Mouse (Mus musculus): ENCODE measurements around the gene Hnrnpul2.

Hnrnpul2 gene

DNA sequence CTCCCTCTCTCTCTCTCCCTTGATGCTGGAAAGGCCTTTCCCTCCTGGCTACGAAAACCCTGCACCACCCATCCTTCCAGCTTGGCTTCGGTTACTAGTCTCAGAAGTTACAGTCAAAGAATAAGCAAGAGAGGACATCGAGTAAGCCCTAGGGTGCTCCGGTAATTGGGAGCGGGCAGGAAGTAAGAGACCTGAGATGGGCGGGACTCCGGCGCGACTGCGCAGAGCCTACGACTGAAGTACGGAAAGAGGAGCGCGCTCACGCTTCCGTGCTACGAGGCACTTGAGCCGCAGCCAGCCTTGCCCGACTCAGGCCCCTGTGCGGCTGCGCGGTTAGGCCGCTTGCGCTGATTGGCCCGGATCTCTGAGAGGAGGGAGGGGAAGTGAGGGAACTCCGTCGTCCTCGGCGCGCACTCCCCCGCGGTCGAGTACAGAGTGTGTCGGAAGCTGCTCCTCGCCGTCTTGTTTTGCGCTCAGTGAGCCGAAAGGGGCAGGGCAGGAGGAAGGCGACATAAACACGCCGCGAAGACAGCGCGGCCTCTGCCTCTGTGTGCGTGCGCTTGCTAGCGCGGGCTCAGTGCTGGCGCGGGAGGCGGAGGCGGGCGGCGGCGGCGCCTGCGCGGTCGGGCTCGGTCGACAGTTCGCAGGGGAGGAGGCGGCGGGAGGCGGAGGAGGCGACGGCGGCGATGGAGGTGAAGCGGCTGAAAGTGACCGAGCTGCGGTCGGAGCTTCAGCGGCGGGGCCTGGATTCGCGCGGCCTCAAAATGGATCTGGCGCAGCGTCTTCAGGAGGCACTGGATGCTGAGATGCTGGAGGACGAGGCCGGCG lies at the start of gene Hnrnpul2:
Hnrnpul2 (plus strand) TSS at position 415 of the 828 bp plus-strand sequence.
- DNase-seq (ENCODE audit: low spot score): peak; percentile 97

DNA sequence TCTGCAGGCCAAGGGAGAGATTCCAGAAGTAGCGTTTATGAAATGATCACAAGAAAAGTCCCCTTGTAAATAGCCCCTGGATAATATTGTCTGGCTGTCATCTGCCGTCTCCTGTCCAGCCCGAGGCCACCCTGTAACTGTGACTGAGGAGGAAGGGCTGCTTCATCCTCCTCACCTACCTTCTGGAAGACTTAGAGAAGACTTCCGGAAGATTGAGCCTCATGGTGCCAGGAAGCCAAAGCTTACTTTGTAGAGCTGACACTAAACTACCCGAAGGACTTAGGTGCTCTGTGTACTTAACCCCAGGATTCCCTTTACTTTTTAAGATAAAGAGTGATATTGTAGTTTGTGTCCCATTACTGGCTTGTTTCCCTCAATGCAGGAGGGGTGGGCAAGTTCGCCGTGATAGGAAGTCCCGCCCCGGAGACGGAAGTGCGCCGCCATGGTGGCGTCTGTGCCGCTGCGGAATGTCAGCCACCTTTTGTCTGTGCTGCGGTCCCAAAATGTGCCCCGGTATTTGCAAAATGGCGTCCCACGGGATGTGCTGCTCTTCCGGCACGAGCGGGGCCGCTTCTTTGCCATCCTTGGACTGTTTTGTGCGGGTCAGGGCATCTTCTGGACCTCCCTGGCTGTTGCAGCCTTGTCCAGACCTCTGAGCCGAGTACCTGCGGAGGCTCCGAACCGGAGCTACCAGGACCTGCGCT lies 49.1 kb upstream of the Hnrnpul2 start, which contains the start of gene Tmem223:
Tmem223 (plus strand) TSS at position 430 of the 704 bp plus-strand sequence.
- peak; percentile 66 for DNase-seq (ENCODE audit: low spot score)

DNA sequence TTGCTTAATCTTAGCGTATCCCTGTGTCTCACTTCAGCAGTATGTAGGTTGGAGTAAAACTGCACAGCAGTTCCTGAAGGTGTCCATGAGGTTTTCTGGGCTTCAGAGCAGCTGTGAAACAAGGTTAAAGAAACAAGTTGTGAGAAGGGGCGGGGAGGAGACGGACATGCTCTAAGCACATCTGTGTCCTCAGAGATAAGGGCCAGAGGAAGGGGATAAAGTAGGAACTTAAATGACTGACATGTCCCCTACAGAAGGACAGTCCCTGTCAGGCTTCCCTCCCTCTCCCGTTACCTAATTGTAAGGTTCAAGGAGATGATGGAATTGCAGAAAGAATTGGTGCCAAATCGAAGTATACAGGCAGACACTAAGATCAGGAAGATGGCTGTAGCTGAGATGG lies 46.8 kb upstream of the Hnrnpul2 start:
- DNase-seq (ENCODE audit: low spot score): no peak

DNA sequence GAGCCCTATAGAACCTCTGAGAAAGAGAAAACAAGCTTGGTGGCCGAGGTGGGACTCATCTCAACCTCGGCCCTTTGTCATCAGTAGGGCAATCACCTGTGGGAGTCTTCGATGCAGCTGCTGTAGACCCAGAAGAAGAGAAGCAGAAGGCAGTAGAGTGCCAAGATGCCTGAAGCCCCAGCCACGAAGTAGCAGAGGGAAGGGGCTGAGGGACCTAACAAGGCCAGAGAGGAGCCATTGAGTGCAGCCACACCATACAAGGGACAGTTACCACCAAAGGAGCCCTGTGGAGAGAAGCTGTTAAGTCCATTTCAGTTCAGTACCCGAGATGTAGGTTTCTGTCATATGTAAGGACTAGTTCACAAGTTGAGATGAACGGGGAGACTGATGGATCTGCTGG lies 46.4 kb upstream of the Hnrnpul2 start:
- DNase-seq (ENCODE audit: low spot score): no peak

DNA sequence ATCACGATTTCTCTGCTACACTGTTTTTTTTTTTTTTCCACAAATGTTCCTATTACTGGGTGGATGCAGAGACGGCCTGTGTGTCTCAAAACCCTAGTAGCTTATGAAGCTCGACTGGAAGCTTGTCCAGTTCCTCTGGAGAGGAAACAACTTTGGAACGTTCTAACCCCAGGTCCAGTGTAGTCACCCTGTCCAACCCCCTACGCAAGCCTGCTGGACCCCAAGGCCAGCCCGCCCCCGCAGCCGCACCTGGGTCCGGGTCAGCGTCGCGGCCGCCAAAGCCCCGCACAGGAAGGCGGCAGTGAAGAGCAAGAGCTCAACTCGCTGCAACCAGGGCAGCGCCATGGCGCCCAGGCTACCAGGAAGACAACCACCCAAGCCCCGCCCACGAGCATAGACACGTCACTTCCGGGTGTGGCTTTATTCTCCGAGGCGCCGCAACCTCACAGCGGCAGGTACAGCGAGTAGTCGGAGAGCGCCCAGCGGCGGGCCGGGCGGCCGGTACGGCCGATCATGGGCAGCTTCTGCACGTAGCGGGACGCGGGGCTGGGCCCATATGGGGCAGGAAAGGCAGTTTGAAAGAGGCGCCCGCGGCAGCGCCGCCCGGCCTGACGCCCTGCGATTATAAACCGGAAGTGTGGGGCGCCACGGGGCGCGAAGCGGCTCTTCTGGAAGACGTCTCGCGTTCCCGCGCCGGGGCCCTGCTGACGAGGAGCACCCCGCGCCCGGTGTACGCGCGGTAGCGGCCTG lies 45.5 kb upstream of the Hnrnpul2 start, which contains the start of gene Tmem179b:
Tmem179b (minus strand) TSS at position 382 of the 750 bp plus-strand sequence.
- peak; percentile 94 for DNase-seq (ENCODE audit: low spot score)

DNA sequence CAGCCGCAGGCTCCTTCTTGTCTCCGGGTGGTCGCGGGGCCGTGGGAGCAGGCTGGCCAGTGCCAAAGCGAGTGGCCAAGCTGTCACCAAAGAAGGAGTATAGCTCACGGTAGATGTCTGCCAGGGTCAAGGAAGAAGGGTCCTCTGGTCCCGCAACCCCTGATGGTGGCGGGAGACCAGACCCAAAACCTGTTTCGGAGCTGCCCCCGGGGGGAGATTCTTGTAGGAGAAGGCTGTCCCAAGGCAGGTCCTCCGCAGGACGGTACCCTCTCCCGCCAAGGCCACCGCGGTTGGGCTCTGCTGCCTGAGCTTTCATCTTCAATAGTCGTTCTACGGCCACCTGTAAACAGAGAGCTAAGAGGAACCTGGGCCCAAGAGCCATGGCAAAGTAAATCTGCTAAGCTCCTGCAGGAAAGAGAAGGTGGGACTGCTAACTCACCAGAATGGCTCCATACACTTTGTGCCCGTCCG lies 44.8 kb upstream of the Hnrnpul2 start:
- no peak for DNase-seq (ENCODE audit: low spot score)

DNA sequence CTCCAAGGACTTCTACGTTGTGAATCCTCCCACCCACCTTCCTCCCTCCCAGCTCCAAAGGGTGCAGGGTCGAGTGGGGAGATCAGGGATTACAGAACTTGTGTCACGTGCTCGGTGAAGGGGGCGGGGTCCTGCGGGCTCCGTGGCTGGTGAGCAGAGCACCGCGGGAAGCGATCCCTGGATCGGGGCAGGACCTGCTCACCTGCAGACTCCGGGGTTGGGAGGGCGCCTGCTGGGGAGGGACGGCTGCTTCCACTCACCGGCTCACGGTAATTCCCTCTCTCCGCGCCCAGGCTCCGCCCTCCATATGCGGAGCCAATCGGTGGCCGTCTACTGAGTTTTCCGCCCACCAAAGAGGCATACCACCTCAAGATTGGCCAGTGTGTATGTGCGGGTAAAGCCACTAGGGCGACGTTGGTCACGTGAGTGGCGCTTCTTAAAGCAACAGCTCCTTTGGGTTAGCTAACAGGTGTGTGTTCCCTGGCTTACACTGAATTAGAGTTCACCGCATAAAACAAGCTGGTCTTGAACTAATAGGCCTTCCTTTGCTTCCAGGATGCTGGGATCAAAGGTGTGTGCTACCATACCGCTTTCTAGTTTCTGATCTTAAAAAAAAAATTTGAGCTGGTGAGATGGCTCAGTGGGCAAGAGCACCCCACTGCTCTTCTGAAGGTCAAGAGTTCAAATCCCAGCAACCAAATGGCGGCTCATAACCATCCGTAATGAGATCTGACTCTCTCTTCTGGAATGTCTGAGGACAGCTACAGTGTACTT lies 33.6 kb upstream of the Hnrnpul2 start, which contains the start of gene Taf6l:
Taf6l (minus strand) TSS at position 410 of the 774 bp plus-strand sequence.
- DNase-seq (ENCODE audit: low spot score): peak; percentile 93

DNA sequence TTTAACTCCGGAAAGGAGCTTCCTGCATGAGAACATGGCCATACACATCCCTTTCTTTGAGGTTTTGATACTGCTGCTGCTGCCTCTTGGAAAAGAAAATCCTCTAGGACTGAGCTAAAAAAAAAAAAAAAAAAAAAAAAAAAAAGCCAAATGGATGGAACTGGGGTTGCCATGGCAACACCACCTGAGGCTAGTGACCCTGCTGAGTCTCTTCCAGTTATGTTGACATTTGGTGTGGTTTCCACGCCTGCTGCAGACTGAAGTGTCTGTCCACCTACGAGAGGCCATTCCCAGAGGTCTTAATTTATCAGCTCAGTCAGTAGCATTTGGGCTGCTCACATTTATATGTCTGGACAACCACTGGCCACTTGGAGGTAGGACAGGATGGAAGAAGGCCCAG lies 31.3 kb upstream of the Hnrnpul2 start:
- no peak for DNase-seq (ENCODE audit: low spot score)

DNA sequence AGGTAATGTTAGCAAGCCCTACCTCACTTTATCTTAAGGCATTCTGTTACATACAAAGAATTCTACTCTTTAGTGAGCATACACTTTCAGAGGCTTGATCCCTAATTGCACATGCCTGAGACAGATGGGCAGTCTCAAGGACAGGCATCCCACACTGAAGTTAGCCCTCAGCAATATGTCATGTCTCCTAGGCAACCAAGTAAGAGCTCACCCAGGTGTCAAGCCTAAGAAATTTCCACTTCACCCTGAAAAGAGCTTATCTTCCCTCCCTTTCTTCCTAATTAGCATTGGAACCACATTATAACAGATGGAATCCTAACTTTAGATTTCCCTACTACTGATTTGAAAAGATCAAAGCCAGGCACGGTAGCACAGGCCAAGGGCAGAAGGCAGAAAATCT lies 30.6 kb upstream of the Hnrnpul2 start:
- DNase-seq (ENCODE audit: low spot score): no peak

DNA sequence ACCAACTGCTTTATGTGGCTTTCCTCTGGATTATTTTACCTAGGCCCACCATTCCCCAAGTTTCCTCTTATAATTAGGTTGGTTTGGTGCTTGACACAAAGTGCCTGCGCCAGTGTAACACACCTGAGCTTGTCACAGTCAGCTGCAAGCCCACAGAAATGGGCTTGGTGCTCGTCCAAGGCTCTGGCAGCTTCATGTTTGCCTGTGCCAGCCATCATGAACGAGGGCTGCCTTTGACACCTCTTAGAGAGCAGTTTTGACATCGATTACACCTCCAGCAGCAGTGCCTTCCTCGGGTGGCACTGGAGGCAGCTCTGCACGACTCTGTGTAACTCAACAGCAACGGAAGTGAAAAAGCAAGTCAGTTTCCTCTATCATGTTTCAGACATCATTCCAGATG lies 29.6 kb upstream of the Hnrnpul2 start:
- DNase-seq (ENCODE audit: low spot score): no peak

DNA sequence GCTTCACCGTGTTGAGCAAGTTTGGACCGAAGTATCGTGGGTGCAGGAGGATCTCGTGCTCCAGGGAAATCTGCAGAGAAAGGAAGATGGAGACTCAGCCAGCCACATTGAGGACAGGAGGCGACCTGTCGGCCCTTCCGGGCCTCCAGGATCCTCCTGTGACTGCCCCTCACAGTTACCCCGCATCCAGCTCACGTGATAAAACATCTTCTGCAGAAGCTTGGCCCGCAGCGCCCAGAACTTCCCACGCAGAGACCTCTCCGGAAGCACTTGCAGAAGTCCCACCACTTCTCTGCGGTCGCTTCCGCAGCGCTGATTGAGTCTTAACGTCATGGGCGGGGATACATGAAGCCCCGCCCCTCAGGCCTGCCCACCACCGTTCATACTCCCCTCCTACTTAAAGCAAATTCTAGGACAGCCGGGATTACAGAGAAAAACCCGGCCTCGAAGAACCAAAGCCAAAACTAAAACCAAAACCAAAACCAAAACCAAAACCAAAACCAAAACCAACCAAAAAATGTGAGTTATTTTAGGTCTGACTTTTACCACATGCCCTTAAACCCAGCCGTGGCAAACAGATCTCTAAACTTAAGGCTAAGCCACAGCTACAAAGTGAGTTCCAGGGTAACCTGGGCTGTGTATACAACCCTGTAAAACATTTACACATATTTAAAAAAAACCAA lies 21.4 kb upstream of the Hnrnpul2 start, which contains the start of gene Polr2g:
Polr2g (minus strand) TSS at position 314 of the 683 bp plus-strand sequence.
- DNase-seq (ENCODE audit: low spot score): peak; percentile 87

DNA sequence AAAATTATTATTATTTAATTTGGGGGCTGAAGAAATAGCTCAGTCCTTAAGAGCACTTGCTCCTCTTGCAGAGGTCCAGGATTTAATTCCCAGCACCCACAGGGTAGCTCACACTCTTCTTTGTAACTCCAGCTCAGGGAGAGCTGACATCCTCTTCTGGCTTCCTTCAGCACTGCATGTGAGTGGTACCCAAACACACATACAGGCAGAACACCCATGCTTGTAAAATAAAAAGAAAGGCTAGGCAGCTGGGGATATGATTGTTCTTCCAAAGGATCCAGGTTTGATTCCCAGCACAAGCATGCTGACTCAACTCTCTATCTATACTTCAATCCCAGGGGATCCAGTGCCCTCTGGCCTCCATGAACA lies 20.9 kb upstream of the Hnrnpul2 start:
- no peak for DNase-seq (ENCODE audit: low spot score)

DNA sequence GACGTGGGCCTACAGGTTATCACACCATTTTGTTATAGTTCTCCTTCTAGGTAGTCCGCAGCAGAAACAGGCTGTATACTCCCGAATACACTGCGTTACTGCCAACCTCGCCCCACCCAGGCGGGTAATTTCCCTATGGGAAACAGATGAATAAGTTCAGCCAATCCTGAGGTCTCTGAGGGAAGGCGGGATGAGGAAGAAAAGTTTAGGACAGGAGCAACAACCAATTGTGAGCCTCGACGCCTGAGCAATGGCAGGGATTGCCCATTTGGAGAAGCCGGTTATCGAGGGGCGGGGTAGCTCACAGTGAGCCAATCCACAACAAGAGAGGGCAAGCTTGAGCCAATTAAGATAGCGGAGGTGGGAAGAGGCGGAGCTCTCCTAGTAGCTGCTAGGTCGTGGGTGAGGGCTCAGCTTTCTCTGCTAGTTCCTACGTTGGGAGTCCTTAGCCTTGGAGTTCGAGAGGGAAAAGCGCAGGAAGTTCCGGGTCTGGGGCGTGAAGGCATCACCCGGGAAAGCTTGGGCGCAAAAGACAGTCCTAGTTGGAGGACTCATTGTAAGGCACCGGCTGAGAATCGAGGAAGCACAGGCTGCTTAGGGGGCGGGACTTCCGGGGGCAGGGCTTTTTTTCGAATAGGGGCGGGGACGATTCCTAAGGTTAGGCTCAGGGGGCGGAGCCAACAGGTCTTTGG lies 17.5 kb upstream of the Hnrnpul2 start, which contains the start of gene Zbtb3:
Zbtb3 (plus strand) TSS at position 426 of the 692 bp plus-strand sequence.
- peak; percentile 97 for DNase-seq (ENCODE audit: low spot score)

DNA sequence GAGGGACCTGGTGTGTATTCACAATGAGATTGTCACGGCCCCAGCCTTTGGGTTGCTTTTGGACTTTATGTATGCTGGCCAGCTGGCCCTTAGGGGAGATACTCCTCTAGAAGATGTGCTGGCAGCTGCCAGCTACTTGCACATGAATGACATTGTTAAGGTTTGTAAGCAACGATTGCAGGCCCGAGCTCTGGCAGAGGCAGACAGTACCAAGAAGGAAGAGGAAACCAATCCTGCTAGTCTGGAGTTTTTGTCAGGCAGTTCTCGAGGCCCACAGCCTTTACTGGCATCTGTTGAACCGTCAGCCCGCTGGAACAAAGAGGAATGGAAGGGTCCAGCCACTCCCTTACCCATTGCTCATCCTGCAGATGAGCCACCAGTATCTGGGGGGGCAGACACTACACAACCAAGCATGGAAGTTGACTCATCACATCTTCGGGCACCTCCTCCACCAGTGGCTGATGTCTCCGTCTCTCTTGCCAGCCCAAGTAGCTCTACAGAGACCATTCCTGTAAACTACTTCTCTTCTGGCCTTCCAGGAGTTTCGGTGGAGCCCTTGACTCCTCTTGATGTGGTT lies 16.5 kb upstream of the Hnrnpul2 start:
- no peak for DNase-seq (ENCODE audit: low spot score)

DNA sequence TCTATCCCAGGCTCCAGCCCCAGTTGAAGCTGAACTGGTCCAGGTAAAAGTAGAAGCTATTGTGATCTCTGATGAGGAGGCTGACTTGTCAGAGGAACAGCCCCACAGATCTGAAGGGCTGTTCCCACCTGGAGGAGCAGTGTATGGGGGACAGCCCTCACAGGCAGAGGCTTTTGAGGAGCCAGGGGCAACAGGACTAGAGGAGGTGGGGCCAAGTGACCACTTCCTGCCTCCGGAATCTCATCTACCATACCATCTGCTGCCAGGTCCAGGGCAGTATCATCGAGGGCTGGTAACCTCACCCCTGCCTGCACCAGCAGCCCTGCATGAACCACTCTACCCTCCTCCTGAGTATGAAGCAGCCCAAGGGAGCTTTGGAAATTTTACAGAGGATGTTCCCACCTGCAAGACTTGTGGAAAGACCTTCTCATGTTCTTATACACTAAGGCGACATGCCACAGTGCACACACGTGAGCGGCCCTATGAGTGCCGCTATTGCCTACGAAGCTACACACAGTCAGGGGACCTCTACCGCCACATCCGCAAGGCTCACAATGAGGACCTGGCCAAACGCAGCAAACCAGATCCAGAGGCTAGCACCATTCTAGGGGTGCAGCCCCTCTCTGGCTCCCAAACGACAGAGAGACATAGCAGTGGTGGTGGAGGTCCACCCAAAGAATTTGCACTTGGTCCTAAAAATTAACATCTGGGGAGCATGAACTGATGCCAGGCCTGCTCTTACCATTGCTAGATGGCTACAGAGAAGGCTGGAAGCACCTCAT lies 15.7 kb upstream of the Hnrnpul2 start:
- no peak for DNase-seq (ENCODE audit: low spot score)

DNA sequence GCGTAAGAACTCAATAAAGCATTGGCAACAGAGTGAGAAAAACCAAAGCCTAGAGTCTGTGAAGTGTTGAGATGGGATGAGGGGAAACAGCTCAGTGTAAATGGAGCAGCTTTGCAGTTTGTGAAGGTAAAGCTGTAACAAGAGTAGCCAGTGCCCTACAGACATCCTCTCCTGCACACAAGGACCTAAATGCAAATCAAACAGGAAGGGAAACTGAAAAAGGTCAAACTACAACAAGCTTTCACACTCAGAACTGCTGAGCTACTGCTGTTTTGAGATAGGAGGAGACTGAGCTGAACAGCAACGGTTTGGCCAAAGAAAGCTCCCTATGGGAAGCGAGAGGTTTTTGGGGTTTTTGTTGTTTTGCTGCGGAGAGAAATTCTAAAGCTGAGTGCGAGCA lies 13.0 kb upstream of the Hnrnpul2 start:
- DNase-seq (ENCODE audit: low spot score): no peak

DNA sequence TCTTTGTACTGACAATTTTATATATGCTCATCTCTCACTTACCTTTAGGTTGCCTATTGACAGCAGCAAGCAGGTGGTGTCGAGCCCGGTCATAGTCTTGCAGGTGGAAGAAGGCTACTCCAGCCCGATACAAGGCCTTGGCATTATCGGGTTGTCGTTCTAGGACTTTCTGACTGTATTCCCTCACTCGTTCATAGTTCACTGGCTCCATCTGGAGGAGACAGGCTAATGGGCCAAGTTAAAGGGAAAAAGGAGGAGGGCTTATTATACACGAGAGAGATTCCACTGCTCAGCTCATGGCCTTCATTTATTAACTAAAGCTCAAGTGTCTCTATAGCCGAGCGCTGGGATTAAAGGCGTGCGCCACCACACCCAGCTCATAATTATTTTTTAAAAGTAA lies 4.0 kb upstream of the Hnrnpul2 start:
- DNase-seq (ENCODE audit: low spot score): no peak

DNA sequence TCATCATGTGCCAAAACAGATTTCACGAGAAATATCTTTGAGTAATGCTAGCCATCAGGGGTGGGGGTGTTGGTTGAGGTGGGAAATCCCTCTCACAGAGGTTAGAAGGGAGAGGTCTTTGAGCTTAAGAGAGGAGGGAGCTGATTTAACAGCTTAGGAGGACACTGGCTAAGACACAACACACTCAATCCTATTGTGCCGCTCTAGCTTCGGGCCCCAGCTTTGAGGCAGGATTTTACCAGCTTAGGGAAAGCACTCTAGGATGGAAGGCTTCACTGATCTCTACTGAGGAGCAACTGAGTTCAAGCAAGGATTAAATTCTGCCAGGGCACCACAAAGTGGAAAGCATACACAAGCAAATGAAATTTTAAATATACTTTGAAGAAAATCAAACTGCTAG lies 2.8 kb upstream of the Hnrnpul2 start:
- no peak for DNase-seq (ENCODE audit: low spot score)

DNA sequence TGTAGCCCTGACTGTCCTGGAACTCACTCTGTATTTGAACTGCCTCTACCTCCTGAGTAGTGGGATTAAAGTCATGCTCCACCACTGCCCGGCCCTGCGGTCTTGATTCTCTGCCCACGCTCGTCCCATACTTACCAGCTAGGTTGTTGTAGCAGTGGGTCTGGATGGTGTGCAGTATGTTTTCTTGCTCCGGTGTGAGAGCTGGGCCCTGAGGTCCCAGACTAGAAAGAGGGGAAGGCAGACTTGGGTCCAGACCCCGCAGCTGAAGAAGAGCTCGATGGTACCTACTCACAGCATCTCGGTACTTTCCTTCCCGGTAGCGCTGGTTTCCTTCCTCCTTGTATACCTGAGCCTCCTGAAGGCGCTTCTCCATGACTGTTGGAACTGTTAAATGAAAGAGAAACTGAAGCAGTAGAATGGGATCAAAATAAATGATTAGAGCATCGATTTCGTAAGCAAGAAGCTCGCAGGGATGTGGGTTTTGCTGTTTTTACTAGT lies 1.5 kb upstream of the Hnrnpul2 start:
- DNase-seq (ENCODE audit: low spot score): no peak

Data from left cerebral cortex, adult 11 months (tissue).